Mouse (Mus musculus): ENCODE measurements around the gene Mpig6b. TPM values are rescaled to one million over a fixed set of nuclear protein-coding genes. Genes with fewer than 3 reads are reported as not detected.

The Mpig6b gene
- polyA plus RNA-seq, 1 experiment: 3.7 TPM

DNA sequence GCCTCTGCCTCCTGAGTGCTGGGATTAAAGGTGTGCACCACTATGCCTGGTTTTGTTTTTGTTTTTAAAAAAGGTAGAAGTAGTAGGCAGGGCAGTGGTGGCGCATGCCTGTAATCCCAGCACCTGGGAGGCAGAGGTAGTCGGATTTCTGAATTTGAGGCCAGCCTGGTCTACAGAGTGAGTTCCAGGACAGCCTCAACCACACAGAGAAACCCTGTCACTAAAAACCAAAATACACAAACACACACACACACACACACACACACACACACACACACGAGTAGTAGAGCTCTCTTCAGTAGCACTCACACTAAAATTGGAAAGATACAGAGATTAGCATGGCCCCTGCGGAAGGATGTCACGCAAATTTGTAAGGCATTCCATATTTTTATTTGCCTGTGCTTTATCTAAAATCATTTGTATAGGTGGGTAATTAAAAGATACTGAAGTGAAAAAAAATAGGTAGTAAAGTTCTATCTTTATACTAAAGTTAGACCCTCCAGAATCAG lies 17.0 kb downstream of the Mpig6b start:
- Histone ChIP-seq H3K4me3 (ENCODE audit: control insufficient read depth, low read depth, low read length) (no peak overlapping the region), H3K36me3 (ENCODE audit: control insufficient read depth, insufficient read depth, low read length) (no peaks in the 10 kb centered on the region), H3K27ac (ENCODE audit: control insufficient read depth, insufficient read depth, low read depth, low read length) (no peak overlapping the region), H3K27me3 (ENCODE audit: control insufficient read depth, insufficient read depth, low read length) (peaks cover 2% of the 10 kb centered on the region; the same call in 1 of the 2 replicates), H3K4me1 (ENCODE audit: control insufficient read depth, insufficient read depth, low read length) (peaks cover 24% of the 10 kb centered on the region)
- TF ChIP-seq POLR2A (IDR thresholded peaks at IDR 0.05; ENCODE audit: control insufficient read depth, low read depth, low read length) (no peak), CTCF (IDR thresholded peaks at IDR 0.05; ENCODE audit: control insufficient read depth, insufficient read depth, insufficient replicate concordance, low read depth, low read length) (no peak)

DNA sequence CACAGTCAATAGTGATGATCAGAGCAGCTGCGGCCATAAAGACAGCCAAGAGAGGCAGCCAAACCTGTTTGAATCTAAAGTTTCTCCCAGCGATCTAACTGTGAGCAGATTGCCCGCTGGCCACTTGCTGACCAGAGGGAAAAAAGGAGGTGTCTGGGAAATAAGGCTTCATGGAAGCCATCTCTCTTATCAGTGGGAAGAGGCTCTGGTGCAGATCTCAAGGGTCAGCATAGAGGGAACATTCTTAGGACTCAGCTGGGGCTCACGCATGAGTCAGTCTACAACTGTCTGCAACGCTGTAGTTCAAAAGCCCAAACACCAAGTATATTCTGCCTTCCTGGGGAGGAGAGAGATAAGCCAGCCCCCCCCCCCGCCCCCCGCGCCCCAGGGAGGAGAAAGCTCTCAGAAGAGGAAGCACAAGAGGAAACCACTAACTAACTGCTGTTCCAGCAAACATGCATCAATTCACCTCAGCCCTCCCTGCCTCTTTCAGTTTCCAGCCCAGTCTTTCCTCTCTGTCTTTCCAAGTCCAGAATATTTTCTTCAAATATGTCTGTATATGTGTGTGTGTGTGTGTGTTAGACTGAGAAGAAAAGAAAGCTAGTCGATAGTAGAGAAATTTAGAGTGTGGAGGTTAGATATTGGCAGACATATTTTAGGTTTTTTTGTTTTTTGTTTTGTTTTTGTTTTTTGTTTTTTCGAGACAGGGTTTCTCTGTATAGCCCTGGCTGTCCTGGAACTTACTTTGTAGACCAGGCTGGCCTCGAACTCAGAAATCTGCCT lies 17.6 kb downstream of the Mpig6b start:
- Histone ChIP-seq H3K27me3 (ENCODE audit: control insufficient read depth, insufficient read depth, low read length) (peaks cover 2% of the 10 kb centered on the region; the same call in 1 of the 2 replicates), H3K27ac (ENCODE audit: control insufficient read depth, insufficient read depth, low read depth, low read length) (no peak overlapping the region), H3K36me3 (ENCODE audit: control insufficient read depth, insufficient read depth, low read length) (no peaks in the 10 kb centered on the region), H3K4me1 (ENCODE audit: control insufficient read depth, insufficient read depth, low read length) (peaks cover 24% of the 10 kb centered on the region), H3K4me3 (ENCODE audit: control insufficient read depth, low read depth, low read length) (no peak overlapping the region)
- TF ChIP-seq CTCF (IDR thresholded peaks at IDR 0.05; ENCODE audit: control insufficient read depth, insufficient read depth, insufficient replicate concordance, low read depth, low read length): no peak
- TF ChIP-seq POLR2A (IDR thresholded peaks at IDR 0.05; ENCODE audit: control insufficient read depth, low read depth, low read length): no peak

DNA sequence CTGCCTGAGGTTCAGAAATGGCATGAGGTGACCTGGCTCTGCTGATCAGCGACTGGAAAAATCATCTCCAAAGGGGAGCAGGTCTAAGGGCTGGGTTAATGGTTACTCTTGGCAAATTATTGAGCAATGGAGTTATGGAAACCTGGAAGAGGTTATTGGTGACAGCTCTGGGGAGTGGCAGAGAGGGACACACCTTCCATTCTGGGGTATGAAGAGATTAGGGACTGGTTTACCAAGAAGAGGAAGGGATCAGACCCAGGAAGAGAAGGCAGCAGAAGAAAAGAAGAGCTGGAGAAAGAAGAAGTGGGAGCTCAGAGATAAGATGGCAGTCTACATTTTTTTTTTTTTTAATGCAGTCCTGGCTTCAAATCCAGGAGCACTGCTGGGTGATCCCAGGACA lies 18.3 kb downstream of the Mpig6b start:
- TF ChIP-seq CTCF (IDR thresholded peaks at IDR 0.05; ENCODE audit: control insufficient read depth, insufficient read depth, insufficient replicate concordance, low read depth, low read length) (no peak), POLR2A (IDR thresholded peaks at IDR 0.05; ENCODE audit: control insufficient read depth, low read depth, low read length) (no peak)
- Histone ChIP-seq H3K4me3 (ENCODE audit: control insufficient read depth, low read depth, low read length) (no peak overlapping the region), H3K4me1 (ENCODE audit: control insufficient read depth, insufficient read depth, low read length) (peaks cover 24% of the 10 kb centered on the region), H3K27ac (ENCODE audit: control insufficient read depth, insufficient read depth, low read depth, low read length) (no peak overlapping the region), H3K27me3 (ENCODE audit: control insufficient read depth, insufficient read depth, low read length) (peaks cover 2% of the 10 kb centered on the region; the same call in 1 of the 2 replicates), H3K36me3 (ENCODE audit: control insufficient read depth, insufficient read depth, low read length) (no peaks in the 10 kb centered on the region)

DNA sequence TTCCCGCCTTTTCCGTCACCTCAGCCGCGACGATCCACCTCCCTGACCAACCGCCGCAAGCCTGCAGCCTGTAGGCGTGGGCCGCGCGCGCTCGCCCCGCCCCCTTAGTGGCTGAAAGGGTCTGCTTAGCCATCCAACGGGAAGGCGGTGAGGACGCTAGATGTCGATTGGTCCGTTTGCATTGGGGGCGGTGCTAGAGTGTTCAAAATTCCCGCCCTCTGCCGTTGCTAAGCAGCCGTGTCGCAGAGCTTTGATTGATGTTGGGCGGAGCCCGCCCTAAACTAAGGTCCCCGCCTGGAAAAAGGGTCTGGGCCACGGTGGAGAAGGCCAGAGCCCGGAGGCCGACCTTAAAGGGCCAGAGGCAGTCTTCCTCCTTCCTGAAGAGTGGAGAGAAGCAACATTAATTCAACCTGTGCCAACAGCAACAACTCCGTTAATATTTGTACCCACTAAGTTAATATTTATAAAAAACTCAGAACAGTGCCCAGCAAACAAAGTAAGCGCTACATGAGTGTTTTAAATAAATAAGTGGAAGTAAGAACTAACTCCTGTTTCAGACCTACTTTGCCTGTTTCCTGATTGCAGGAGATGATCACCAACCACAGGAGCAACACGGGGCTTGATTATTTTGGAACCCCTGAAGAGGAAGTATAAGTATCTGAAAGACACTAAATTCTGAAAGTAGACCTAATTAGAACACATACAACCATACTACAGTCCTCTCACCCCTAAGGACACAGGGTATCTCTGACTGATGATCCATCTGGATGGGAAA lies 19.1 kb downstream of the Mpig6b start, which contains the start of gene Msh5:
TSS of gene Msh5 (minus strand) at position 65 of the 775 bp plus-strand sequence.
- Histone ChIP-seq H3K4me1 (ENCODE audit: control insufficient read depth, insufficient read depth, low read length) (peaks cover 24% of the 10 kb centered on the region), H3K27ac (ENCODE audit: control insufficient read depth, insufficient read depth, low read depth, low read length) (peak within 1 kb of the TSS; percentile 73), H3K27me3 (ENCODE audit: control insufficient read depth, insufficient read depth, low read length) (peaks cover 2% of the 10 kb centered on the region; the same call in 1 of the 2 replicates), H3K36me3 (ENCODE audit: control insufficient read depth, insufficient read depth, low read length) (no peaks in the 10 kb centered on the region), H3K4me3 (ENCODE audit: control insufficient read depth, low read depth, low read length) (peak within 1 kb of the TSS; percentile 86)
- peak; percentile 50; the same call in 1 of the 2 replicates for TF ChIP-seq POLR2A (IDR thresholded peaks at IDR 0.05; ENCODE audit: control insufficient read depth, low read depth, low read length)
- TF ChIP-seq CTCF (IDR thresholded peaks at IDR 0.05; ENCODE audit: control insufficient read depth, insufficient read depth, insufficient replicate concordance, low read depth, low read length): no peak

DNA sequence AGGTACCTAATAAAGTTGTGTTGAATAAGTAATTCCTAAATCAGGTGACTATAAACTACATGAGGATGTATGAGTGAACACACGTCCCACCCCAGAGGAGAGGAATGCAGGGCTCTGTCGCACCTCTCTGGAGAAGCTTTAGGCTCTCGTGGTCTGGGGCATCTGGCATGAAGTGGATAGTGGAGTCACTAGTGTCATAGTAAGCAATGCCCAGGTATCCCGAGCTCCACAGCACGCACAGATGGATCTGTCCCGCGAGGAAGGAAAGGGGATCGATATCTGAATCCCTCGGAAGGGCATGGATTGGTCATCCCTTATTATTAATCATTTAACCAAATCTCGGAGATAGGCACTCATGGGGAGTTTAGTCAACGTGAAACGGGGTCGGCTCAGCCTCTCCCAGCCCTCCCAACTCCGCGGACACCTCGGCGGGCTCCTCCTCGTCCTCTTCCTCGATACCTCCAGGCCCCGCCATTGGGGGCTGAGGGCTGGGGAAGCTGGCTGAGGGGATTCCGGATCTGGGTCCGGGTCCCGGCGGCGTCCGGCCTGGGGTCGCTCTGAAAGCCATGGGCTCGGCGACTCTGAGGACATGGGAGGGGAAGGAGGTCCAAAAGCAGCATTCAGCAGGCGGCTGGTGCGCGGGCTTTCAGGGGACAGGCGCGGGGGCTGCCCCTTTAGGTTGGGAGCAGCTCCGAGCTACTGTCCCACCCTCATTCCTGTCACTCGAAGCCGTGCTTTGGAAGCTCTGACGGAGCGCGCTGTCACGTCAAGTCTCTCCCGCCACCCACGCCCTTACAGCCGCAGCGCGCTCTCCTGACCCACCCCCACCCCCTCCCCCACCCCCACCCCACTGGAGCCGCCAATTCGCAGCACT lies 19.9 kb downstream of the Mpig6b start:
- Histone ChIP-seq H3K4me1 (ENCODE audit: control insufficient read depth, insufficient read depth, low read length) (peaks cover 17% of the 10 kb centered on the region), H3K27ac (ENCODE audit: control insufficient read depth, insufficient read depth, low read depth, low read length) (peak overlapping the region; percentile 73), H3K27me3 (ENCODE audit: control insufficient read depth, insufficient read depth, low read length) (peaks cover 2% of the 10 kb centered on the region; the same call in 1 of the 2 replicates), H3K36me3 (ENCODE audit: control insufficient read depth, insufficient read depth, low read length) (no peaks in the 10 kb centered on the region), H3K4me3 (ENCODE audit: control insufficient read depth, low read depth, low read length) (peak overlapping the region; percentile 86)
- TF ChIP-seq CTCF (IDR thresholded peaks at IDR 0.05; ENCODE audit: control insufficient read depth, insufficient read depth, insufficient replicate concordance, low read depth, low read length) (no peak), POLR2A (IDR thresholded peaks at IDR 0.05; ENCODE audit: control insufficient read depth, low read depth, low read length) (peak; percentile 63; the same call in 1 of the 2 replicates)

DNA sequence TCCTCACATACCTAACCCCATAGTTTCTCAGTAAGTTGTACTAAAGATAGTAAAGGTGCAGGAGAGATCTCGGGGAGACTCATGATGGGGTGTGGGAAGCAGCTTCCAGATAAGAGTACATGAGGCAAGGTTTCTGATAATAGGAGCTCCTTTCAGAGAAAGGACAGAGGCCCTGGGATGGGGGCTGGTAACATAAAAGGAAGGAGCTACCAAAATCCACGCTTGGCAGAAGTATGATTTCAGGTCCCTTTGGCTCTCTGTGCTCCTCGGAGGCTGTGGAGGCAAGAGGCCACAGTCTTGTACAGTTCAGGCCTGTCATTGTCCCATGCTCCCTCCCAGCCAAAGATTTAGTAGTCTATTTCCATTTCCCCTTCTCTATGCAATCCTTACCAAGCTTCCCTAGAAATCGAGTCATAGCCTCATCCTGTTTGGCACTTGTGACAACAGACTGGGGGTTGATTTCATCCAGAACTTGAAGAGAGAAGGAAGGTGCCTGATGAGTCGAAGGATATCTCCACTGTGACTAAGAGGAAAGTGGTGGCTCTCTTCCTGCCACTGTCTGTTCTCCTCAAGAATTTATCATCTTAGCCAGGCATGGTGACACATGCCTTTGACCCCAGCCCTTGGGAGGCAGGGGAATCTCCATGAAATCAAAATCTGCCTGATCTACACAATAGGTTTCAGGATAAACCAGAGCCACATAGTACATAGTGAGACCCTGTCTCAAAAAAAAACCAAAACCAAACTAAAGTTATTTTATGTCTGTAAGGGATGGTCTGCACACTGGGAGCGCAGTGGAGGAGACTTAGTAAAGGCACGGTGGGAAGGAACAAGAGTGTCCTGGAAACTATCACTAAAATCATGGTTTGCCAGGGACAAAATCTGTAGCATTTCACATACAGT lies 20.8 kb downstream of the Mpig6b start:
- peaks cover 2% of the 10 kb centered on the region; the same call in 1 of the 2 replicates for H3K27me3 ChIP-seq (ENCODE audit: control insufficient read depth, insufficient read depth, low read length)
- H3K36me3 ChIP-seq (ENCODE audit: control insufficient read depth, insufficient read depth, low read length): no peaks in the 10 kb centered on the region
- no peak overlapping the region for H3K4me3 ChIP-seq (ENCODE audit: control insufficient read depth, low read depth, low read length)
- TF ChIP-seq POLR2A (IDR thresholded peaks at IDR 0.05; ENCODE audit: control insufficient read depth, low read depth, low read length): no peak
- TF ChIP-seq CTCF (IDR thresholded peaks at IDR 0.05; ENCODE audit: control insufficient read depth, insufficient read depth, insufficient replicate concordance, low read depth, low read length): no peak
- H3K27ac ChIP-seq (ENCODE audit: control insufficient read depth, insufficient read depth, low read depth, low read length): peak overlapping the region; percentile 43; the same call in 1 of the 2 replicates
- H3K4me1 ChIP-seq (ENCODE audit: control insufficient read depth, insufficient read depth, low read length): peaks cover 12% of the 10 kb centered on the region
